Mouse (Mus musculus) forelimb bud, embryonic 11.5 days (tissue): ENCODE data around the gene Dnah6.

ENCODE experiments used
- DNase-seq: peaks from one replicate; pipeline ENCODE4 v3.0.0-alpha.2; 2012; ENCODE audit warnings: low read depth, low spot score

Dnah6 gene

GRCm38 (mm10) chr6:73221189-73221957, at the start of gene Dnah6:
TSS of gene Dnah6 (minus strand) at chr6:73221651.
- DNase-seq: peak; percentile 93

DNA sequence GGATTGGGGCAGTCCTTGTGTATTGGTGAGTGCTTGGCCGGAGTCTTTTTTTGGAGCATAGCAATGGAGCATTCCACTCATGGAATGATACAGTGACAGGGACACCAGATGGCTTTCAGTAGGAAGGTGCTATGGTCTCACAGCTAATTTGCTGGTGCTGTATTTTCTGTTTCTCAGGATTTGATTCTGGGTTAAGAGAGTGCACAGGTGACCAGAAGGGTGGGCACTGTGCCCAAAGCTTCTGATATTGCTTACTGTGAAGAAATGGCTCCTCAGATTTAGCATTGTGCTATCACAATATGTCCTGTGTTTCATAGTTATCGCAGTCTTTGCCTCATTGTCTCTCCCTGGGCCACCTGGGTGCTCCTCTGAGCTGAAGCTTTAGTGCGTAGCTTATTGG, 47.9 kb upstream of the Dnah6 start:
- DNase-seq: no peak

DNA sequence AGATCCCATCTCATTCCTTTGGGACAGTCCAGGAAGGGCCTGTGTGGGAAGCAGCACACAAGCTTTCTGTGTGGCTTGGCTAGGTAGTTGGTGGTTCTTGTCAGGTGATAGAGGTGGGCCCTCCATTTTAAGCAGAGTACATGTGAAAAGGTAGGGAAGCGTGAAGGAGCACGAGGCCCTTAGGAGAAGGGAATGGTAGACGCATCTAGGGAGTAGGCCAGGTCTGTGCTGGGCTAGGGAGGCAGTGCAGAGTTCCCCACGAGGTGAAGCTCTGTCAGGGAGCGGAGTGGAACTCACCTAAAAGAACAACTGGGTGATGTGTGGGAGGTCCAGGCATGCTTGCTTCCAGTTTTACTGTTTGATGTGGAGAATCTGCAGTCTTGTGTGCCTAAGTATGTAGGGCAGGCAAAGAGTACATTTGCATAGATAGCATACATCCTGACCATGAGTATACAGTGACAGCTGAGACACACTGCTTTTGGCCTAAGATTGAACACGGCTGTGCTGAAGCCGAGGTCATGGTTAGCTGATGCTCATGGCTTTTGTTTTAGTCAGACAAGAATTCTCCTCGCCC, 46.4 kb upstream of the Dnah6 start:
- no peak for DNase-seq

- no peak for DNase-seq
Measured at GRCm38 (mm10) chr6:73264801-73265200, 43.4 kb upstream of the Dnah6 start.

GRCm38 (mm10) chr6:73260110-73260509, 38.7 kb upstream of the Dnah6 start:
- DNase-seq: no peak

DNA sequence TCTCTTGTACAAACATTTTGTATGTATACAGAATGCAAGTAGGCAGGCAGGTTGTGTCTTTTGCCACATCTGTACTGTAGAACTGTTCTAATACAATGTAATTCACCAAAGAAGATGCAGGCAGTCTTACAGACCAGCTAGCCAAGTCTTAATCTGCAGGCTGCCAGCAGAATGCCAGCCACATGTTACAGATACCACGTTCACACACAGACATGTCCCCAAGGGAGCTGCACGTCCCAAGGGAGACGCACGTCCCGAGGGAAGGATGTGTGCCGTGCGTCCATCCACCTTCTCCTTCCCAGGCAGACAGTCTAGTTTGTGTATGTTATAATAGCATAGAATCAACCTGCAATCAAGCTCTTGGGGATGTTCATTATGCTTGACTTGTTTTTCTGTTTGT, 35.6 kb upstream of the Dnah6 start:
- DNase-seq: no peak

DNA sequence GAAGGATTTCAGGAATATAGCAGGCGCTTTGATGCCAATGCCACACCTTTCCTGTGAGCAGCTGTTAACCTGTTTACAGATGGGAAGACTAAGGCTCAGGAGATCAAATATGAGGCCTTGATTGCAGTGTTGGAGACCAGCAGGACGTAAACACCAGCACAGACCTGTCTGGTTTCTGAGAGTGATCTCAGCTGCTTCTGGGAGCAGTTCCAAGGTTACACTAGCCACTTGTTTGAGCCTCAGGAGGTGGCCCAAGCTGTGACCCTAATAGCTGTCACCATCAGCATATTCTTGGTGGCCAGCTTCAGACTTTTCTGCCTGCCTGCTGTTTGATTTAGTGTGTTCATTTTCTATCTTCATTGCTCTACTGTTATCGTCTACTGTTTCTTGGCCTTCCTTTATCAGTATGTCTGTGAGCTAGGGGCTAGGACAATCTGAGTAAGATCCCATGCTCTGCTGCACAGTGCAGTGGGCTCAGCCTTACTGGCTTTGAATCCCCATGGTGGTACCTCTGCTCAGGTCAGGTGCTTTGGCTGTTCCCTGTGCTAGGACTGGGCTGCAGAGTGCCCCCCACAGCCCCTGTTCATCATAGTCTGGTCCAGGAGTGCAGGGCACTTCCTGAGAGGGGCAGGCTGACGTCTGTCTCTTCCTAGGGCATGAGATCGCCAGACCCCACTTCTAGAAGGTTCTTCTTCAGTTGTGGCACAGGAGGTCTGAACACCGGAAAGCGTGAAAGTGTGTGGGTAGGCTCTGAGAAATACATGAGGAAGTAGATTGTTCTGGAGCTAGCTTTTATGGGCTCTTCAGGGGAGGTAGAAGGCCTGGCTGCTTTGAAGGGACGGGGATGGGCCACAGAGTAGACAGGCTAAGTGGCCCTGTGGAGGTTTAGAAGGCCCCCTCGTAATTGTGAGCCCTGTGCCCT, 33.1 kb upstream of the Dnah6 start:
- no peak for DNase-seq

- DNase-seq: no peak
Measured at GRCm38 (mm10) chr6:73253584-73253983, 32.1 kb upstream of the Dnah6 start.

DNA sequence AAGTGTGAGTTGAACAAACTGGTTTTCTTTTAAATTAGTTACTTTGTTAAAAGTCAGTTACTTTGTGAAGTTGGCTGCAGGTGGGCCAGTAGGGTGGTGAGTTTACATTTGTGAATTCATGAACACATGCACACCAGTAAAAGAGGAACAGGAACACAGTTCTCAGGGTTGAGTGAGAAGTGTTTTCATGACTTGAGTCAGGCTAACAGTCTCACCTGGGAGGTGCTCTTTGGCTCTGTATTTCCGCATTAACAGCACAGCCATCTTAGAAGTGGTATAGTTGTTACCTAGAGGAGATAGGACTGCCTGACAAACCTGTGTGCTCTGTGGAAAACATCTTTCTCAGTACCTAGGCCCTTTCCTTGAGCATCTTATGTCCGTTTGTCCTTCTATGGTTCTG, 31.6 kb upstream of the Dnah6 start:
- no peak for DNase-seq

- DNase-seq: no peak
Measured at GRCm38 (mm10) chr6:73252396-73252795, 30.9 kb upstream of the Dnah6 start.

DNA sequence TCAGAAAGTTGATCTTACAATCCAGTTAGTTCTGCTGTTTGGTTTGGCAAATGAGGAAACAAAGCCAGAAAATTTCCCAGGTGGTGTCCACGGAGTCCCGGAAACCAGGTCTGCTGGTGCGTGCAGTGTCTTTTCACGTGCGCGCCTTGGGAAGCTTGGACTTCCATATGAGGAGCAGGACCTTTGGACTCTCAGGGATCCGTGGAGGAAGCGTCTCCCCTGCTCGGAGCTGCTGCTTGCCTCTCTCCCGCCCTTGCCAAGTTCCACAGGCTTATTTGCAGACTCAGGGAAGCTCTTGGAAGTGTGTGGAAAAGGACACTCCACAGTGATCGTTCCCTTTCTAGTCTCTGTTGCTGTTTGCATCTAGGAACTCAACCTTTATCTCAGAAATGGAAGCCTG, 29.9 kb upstream of the Dnah6 start:
- no peak for DNase-seq

GRCm38 (mm10) chr6:73249851-73250250, 28.4 kb upstream of the Dnah6 start:
- DNase-seq: no peak

- peak; percentile 14 for DNase-seq
Measured at GRCm38 (mm10) chr6:73249049-73249422, 27.6 kb upstream of the Dnah6 start.

DNA sequence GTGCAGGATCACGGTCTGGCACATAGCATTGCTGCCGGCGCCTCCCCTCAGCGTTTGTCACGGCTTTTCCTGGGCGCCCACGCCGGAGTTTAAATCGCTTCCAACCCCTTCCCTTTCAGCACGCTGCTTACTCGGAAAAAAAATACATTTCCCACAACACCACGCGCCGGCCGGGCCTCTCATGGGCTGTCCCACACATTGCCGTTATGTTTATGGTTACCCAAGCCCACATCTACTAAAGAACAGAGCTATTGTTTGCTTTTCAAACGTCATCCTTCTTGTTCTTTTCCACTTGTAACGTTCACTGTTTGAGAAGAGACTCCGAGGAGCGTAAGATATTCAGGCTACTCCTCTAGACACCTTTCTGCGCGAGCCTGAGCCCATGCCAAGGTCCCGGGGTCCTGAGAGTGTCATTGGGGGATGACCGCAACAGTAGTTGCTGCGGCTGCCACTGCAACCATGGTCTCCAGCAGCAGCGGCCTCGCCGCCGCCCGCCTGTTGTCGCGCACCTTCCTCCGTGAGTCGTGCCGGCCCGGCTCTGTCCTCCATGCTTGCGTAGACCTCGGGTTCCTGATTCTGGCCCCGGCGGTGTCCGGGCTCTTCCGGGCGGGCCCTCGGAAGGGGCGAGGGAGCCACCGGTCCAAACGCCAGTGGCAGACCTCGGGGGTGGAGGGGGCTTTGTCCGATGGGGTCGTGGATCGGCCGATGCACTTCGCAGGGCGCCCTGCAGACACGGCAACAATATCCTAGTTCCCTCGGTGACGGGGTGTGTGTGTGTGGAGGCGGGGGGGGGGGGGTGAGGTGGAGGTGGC, 27.0 kb upstream of the Dnah6 start, which contains the start of gene Suclg1:
Suclg1 (plus strand) TSS at position 146 of the 812 bp plus-strand sequence.
- peak; percentile 88 for DNase-seq

GRCm38 (mm10) chr6:73247452-73247851, 26.0 kb upstream of the Dnah6 start:
- peak; percentile 54 for DNase-seq

DNA sequence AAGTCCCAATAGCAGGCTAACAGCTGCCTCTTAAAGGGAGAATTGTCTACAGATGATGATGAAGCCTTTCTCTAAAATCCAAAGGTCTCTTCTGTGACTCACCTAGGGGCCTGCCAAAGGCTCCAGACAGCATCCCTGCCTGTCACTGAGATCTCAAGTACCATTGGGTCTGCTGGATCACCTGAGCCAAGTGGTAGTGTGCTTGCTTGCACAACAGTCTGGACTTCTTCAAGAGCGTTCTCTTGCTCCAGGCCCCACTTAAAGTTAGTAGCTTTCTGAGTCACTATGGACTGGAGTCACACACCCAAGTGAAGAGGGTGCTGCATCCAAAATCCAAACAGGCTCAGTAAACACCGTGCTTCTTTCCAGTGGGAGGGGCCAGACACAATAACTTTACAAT, 25.4 kb upstream of the Dnah6 start:
- DNase-seq: no peak

DNA sequence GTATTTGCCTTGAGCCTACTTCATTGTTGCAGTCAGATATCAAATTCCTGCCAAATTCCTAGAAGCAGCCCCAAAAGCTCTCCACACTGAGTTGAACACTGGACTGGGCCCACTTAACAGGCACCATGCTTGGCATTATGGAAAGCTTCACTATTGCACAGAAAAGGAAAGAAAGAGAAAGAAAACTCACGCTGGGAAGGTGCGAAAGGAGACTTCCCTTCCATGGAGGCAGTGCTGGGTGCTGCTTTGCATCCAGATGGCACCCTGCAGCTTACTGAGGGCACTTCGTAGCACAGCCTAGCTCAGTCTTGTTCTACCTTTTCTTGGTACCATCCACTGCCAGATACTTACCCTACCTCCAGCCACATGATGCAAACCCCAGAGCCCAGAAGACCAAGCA, 14.2 kb upstream of the Dnah6 start:
- DNase-seq: no peak

- DNase-seq: no peak
Measured at GRCm38 (mm10) chr6:73234302-73234900, 12.9 kb upstream of the Dnah6 start.

DNA sequence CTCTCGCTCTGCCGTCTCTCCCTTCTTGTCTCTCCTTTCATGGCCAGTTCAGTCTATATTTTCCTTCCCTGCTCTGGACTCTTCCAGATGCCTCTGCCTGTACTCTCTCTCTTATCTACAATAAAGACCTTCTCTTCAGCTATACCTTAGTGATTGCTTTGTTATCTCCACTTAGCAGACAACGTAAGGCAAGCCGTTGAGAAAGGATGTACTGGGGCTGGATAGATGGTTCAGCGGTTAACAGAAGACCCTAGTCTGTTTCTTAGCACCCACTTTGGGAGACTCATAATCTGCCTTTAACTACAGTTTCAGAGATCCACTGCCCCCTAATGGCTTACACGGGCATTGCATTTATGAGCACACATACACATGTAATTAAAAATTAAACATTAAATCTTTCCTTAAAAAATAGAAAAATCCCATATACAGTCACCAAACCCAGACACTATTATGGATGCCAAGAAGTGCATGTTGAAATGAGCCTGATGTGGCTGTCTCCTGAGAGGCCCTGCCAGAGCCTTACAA, 11.8 kb upstream of the Dnah6 start:
- DNase-seq: no peak

DNA sequence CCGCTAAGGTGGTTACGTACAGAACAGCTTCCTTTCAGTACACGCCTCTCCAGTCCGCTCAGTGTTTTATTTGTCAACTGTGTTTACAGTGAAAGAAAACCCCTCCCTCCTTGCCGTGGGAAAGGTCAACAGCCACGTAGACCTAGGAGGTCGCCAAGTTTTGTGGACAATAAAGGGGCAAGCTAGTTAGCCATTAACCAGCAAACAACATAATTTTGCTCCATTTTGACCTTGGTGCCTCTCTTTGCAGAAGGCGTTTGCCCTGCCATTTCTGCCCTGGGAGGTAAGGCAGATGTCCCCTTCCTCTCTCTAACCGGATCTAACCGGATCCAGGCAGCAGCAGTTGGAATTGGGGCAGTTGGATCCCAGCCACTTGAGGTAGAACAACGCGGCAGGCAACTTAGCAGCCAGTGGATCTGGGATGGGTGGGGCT, 10.7 kb upstream of the Dnah6 start:
- DNase-seq: no peak

- DNase-seq: no peak
Measured at GRCm38 (mm10) chr6:73228881-73229280, 7.4 kb upstream of the Dnah6 start.
